7 mouse cellular contexts compared by ENCODE assay signal in the genomic region with DNA sequence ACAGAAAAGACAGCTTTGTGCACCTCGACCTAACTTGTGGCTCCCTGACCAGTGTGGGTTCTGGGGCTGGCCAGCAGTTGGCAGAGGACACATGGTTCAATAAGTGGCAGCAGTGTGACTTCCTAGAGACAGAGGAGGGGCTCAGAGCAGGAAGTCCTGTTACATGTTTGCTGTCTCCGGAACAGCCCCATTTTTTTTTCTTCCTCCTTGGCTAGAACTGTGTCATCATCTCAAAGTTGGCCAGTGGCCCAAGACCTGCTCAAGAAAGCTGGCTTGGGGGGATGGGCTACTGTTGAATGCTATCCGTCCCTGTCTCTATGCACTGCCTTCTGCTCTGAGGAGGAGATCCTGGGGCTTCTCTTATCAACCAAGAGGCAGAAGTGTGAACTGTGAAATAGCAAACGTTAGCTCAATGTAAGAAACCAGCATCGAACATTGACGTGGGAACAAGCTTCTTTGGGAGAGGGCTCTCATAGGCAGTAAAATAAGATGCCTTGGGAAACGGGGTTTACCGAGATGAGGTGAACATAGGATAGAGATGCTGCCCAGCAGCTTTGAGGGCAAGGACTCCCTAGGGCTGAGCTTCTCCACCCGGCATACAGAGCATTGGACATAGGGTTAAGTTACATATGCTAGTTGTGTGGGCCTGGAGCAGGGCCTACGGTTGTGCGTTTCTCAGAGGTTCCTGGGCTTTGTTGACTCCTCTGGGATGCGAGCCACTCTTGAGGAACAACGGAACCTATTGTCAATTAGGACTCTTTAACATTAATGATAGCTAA. TPM values are rescaled to one million over a fixed set of nuclear protein-coding genes. Genes with fewer than 3 reads are reported as not detected.
DNase-seq lines count a peak whose midpoint lies in the region; ATAC-seq lines count a peak whose summit lies in the region.

No protein-coding gene starts in this region.

- no peaks in the 10 kb centered on the region for H3K4me1 ChIP-seq in intestine, embryonic 16.5 days (ENCODE audit: control insufficient read depth, insufficient read depth, low read length)
- H3K4me1 ChIP-seq in limb, embryonic 10.5 days = peaks cover 13% of the 10 kb centered on the region

- H3K9ac ChIP-seq in intestine, embryonic 16.5 days (ENCODE audit: low read depth, low read length) = no peak overlapping the region

- H3K4me2 ChIP-seq in intestine, embryonic 16.5 days (ENCODE audit: low read depth, low read length) = no peak overlapping the region

- no peak overlapping the region for H3K4me3 ChIP-seq in intestine, embryonic 16.5 days (ENCODE audit: low read length)
- H3K4me3 ChIP-seq in limb, embryonic 10.5 days = no peak overlapping the region

- no peak overlapping the region for H3K27ac ChIP-seq in intestine, embryonic 16.5 days (ENCODE audit: low read length)
- H3K27ac ChIP-seq in limb, embryonic 10.5 days = no peak overlapping the region

- 55% methylated on average over 13 of the region's 13 CpGs for WGBS in intestine, embryonic 16.5 days
- WGBS in limb, embryonic 10.5 days = 87% methylated on average over 13 of the region's 13 CpGs

- ATAC-seq in intestine, embryonic 16.5 days = peak; percentile 40; the same call in 1 of the 2 replicates

- H3K36me3 ChIP-seq in intestine, embryonic 16.5 days (ENCODE audit: control insufficient read depth, insufficient read depth, low read length) = no peaks in the 10 kb centered on the region
- H3K36me3 ChIP-seq in limb, embryonic 10.5 days = no peaks in the 10 kb centered on the region

- DNase-seq in layer of hippocampus, adult 11-12 months (ENCODE audit: low spot score) = peak; percentile 35
- DNase-seq in layer of hippocampus, adult 18-20 months (ENCODE audit: low spot score in 2 of 2) = no peak
- peak; percentile 8 to 12 for DNase-seq in cerebellum, postnatal 36 days
- peak; percentile 62 for DNase-seq in lung, postnatal 10 days
- no peak for DNase-seq in yolk sac, embryonic 10.5 days (ENCODE audit: low spot score)
- DNase-seq in limb, embryonic 10.5 days (ENCODE audit: low spot score) = no peak

- no peaks in the 10 kb centered on the region for H3K9me3 ChIP-seq in intestine, embryonic 16.5 days (ENCODE audit: control insufficient read depth, low read length)
- no peaks in the 10 kb centered on the region for H3K9me3 ChIP-seq in limb, embryonic 10.5 days (replicated peaks)

- no peaks in the 10 kb centered on the region for H3K27me3 ChIP-seq in intestine, embryonic 16.5 days (replicated peaks; ENCODE audit: control insufficient read depth, insufficient read depth, low read length)
- H3K27me3 ChIP-seq in limb, embryonic 10.5 days (ENCODE audit: low read depth, poor library complexity, severe bottlenecking) = no peaks in the 10 kb centered on the region

RNA-seq across cellular contexts. Expression of a gene that starts 31.9 kb away (rescaled TPM):
- 10 to 100 TPM; 61.0 to 87.4 TPM for total RNA-seq in layer of hippocampus, adult 18-20 months (2021)
- polyA plus RNA-seq in intestine, embryonic 16.5 days (2015; fragmentation: Nextera tagmentation; extraction: Ambion mirVana) = 0.06 and 0.16 TPM in 2 replicates
- 0.06 and 0.13 TPM in 2 replicates for polyA plus RNA-seq in limb, embryonic 10.5 days (2016; fragmentation: Nextera tagmentation; extraction: Ambion mirVana)

RNA-seq across cellular contexts. Expression of a gene that starts 47.8 kb away (rescaled TPM):
- total RNA-seq in layer of hippocampus, adult 18-20 months (2021) = 10 to 100 TPM; 18.2 to 19.2 TPM
- 21.4 and 24.5 TPM in 2 replicates for polyA plus RNA-seq in intestine, embryonic 16.5 days (2015; fragmentation: Nextera tagmentation; extraction: Ambion mirVana)
- polyA plus RNA-seq in limb, embryonic 10.5 days (2016; fragmentation: Nextera tagmentation; extraction: Ambion mirVana) = 18.9 and 25.6 TPM in 2 replicates

Comparison
In these comparisons a context has a peak if more than half of its experiments do, and no peak if none do; other contexts are left out.
1. DNase-seq: peak in layer of hippocampus, adult 11-12 months (single experiment), cerebellum, postnatal 36 days (2 of 2) and lung, postnatal 10 days (single experiment); none in layer of hippocampus, adult 18-20 months (0 of 2), yolk sac, embryonic 10.5 days (single experiment) and limb, embryonic 10.5 days (single experiment).